Comparison of ENCODE assay signal across 7 mouse cellular contexts in genomic region chr4:128795596-128795995, GRCm38 (mm10). TPM values are rescaled to one million over a fixed set of nuclear protein-coding genes. Genes with fewer than 3 reads are reported as not detected.
DNase-seq lines count a peak whose midpoint lies in the region; ATAC-seq and TF ChIP-seq lines count a peak whose summit lies in the region.

No protein-coding gene starts in this region.

- no peaks in the 10 kb centered on the region for H3K9me3 ChIP-seq in lung, embryonic 16.5 days (ENCODE audit: control insufficient read depth, low read length)
- no peaks in the 10 kb centered on the region for H3K9me3 ChIP-seq in embryonic facial prominence, embryonic 15.5 days (replicated peaks)
- H3K9me3 ChIP-seq in limb, embryonic 11.5 days (ENCODE audit: control insufficient read depth, low read length): no peaks in the 10 kb centered on the region

- no peak overlapping the region for H3K27ac ChIP-seq in lung, embryonic 16.5 days (ENCODE audit: low read length)
- no peak overlapping the region for H3K27ac ChIP-seq in embryonic facial prominence, embryonic 15.5 days (replicated peaks)
- H3K27ac ChIP-seq in limb, embryonic 11.5 days (replicated peaks; ENCODE audit: low read depth, low read length): no peak overlapping the region
- H3K27ac ChIP-seq in layer of hippocampus, adult 2 months: no peak overlapping the region

- 7% methylated on average over 9 of the region's 9 CpGs for WGBS in lung, embryonic 16.5 days
- WGBS in embryonic facial prominence, embryonic 15.5 days: 5% methylated on average over 9 of the region's 9 CpGs
- 3% methylated on average over 9 of the region's 9 CpGs for WGBS in limb, embryonic 11.5 days

- ATAC-seq in lung, embryonic 16.5 days (ENCODE audit: low read depth): peak; percentile 59; the same call in 1 of the 2 replicates
- peak; percentile 45 for ATAC-seq in embryonic facial prominence, embryonic 15.5 days (ENCODE audit: insufficient number of reproducible peaks, low FRiP score, low TSS enrichment, low read depth)
- peak; percentile 28; the same call in 1 of the 2 replicates for ATAC-seq in limb, embryonic 11.5 days (ENCODE audit: insufficient number of reproducible peaks, low FRiP score, low TSS enrichment, low read depth)

- no peak for DNase-seq in lung, postnatal 25 days (ENCODE audit: low spot score)
- peak; percentile 71 for DNase-seq in limb, embryonic 11.5 days (ENCODE audit: low spot score)
- peak; percentile 72 for DNase-seq in retina, postnatal 1 day
- DNase-seq in layer of hippocampus, adult 2 months (ENCODE audit: low spot score in 2 of 2): no peak
- DNase-seq in spleen, adult 12 weeks (ENCODE audit: low spot score): no peak

- 0 out of 2 replicates have a peak overlapping the region, but pooled peaks have one; percentile 2 for H3K4me2 ChIP-seq in lung, embryonic 16.5 days (ENCODE audit: low read depth, low read length)
- H3K4me2 ChIP-seq in embryonic facial prominence, embryonic 15.5 days (replicated peaks): 0 out of 2 replicates have a peak overlapping the region, but pooled peaks have one; percentile 17
- 0 out of 2 replicates have a peak overlapping the region, but pooled peaks have one; percentile 11 for H3K4me2 ChIP-seq in limb, embryonic 11.5 days (ENCODE audit: low read depth, severe bottlenecking)

- no peaks in the 10 kb centered on the region for H3K27me3 ChIP-seq in lung, embryonic 16.5 days (ENCODE audit: control insufficient read depth, insufficient read depth, low read depth, low read length)
- H3K27me3 ChIP-seq in embryonic facial prominence, embryonic 15.5 days: no peaks in the 10 kb centered on the region
- no peaks in the 10 kb centered on the region for H3K27me3 ChIP-seq in limb, embryonic 11.5 days (ENCODE audit: control insufficient read depth, insufficient read depth, low read length)

- no peak overlapping the region for H3K9ac ChIP-seq in lung, embryonic 16.5 days (ENCODE audit: low read length)
- H3K9ac ChIP-seq in embryonic facial prominence, embryonic 15.5 days: no peak overlapping the region
- no peak overlapping the region for H3K9ac ChIP-seq in limb, embryonic 11.5 days (ENCODE audit: low read length)

- no peaks in the 10 kb centered on the region; the same call in 1 of the 2 replicates for H3K36me3 ChIP-seq in lung, embryonic 16.5 days (ENCODE audit: control insufficient read depth, insufficient read depth, low read length)
- H3K36me3 ChIP-seq in embryonic facial prominence, embryonic 15.5 days: peaks cover 5% of the 10 kb centered on the region; the same call in 1 of the 2 replicates
- H3K36me3 ChIP-seq in limb, embryonic 11.5 days (ENCODE audit: control insufficient read depth, insufficient read depth, low read length): 0 out of 2 replicates have a peak, but pooled peaks cover 2% of the 10 kb centered on the region

- no peak overlapping the region for H3K4me3 ChIP-seq in lung, embryonic 16.5 days (ENCODE audit: low read length)
- H3K4me3 ChIP-seq in embryonic facial prominence, embryonic 15.5 days (replicated peaks): no peak overlapping the region
- H3K4me3 ChIP-seq in limb, embryonic 11.5 days (ENCODE audit: low read depth, low read length): no peak overlapping the region
- H3K4me3 ChIP-seq in layer of hippocampus, adult 2 months: no peak overlapping the region

- H3K4me1 ChIP-seq in lung, embryonic 16.5 days (replicated peaks; ENCODE audit: control insufficient read depth, insufficient read depth, low read length): peaks cover 25% of the 10 kb centered on the region
- peaks cover 60% of the 10 kb centered on the region for H3K4me1 ChIP-seq in embryonic facial prominence, embryonic 15.5 days
- H3K4me1 ChIP-seq in limb, embryonic 11.5 days (ENCODE audit: control insufficient read depth, insufficient read depth, low read length): peaks cover 28% of the 10 kb centered on the region

- no peak for TF ChIP-seq CTCF in layer of hippocampus, adult 2 months (conservative IDR thresholded peaks at IDR 0.05)

RNA-seq across cellular contexts. Expression of gene Zfp362, which starts 10.2 kb away (rescaled TPM):
- polyA plus RNA-seq in lung, embryonic 16.5 days (2015; fragmentation: Nextera tagmentation; extraction: Ambion mirVana): 32.2 and 33.6 TPM in 2 replicates
- 37.3 and 43.6 TPM in 2 replicates for polyA plus RNA-seq in embryonic facial prominence, embryonic 15.5 days (2015; fragmentation: Nextera tagmentation; extraction: Ambion mirVana)
- 44.7 TPM in 2 replicates for polyA plus RNA-seq in limb, embryonic 11.5 days (2014; fragmentation: Nextera tagmentation; extraction: Ambion mirVana)
- 10 to 100 TPM; 25.8 to 26.8 TPM for total RNA-seq in layer of hippocampus, adult 2 months (2021)

RNA-seq across cellular contexts. Expression of gene A3galt2, which starts 40.4 kb away (rescaled TPM):
- polyA plus RNA-seq in lung, embryonic 16.5 days (2015; fragmentation: Nextera tagmentation; extraction: Ambion mirVana): 0.16 and 0.30 TPM in 2 replicates
- polyA plus RNA-seq in embryonic facial prominence, embryonic 15.5 days (2015; fragmentation: Nextera tagmentation; extraction: Ambion mirVana): 0.12 and 0.15 TPM in 2 replicates
- 0.06 and 0.28 TPM in 2 replicates for polyA plus RNA-seq in limb, embryonic 11.5 days (2014; fragmentation: Nextera tagmentation; extraction: Ambion mirVana)
- total RNA-seq in layer of hippocampus, adult 2 months (2021): under 1 TPM; 0.20 to 0.26 TPM

Comparison
In these comparisons a context has a peak if more than half of its experiments do, and no peak if none do; other contexts are left out.
1. DNase-seq: peak in limb, embryonic 11.5 days (single experiment) and retina, postnatal 1 day (single experiment); none in lung, postnatal 25 days (single experiment), layer of hippocampus, adult 2 months (0 of 2) and spleen, adult 12 weeks (single experiment).
2. Peak in every context shown above with its lines, with median percentiles within 50 percentile points of each other: ATAC-seq and H3K4me2 ChIP-seq.